Mouse (Mus musculus): ENCODE data around the gene Ext2. TPM values are rescaled to one million over a fixed set of nuclear protein-coding genes. Genes with fewer than 3 reads are reported as not detected.

The Ext2 gene
- polyA plus RNA-seq, 1 experiment from 2014 or later, result 134 TPM

- Histone ChIP-seq H3K27ac (no peak overlapping the region), H3K9me3 (no peaks in the 10 kb centered on the region), H3K36me3 (peaks cover 47% of the 10 kb centered on the region), H3K4me1 (no peaks in the 10 kb centered on the region), H3K4me2 (no peak overlapping the region), H3K9ac (no peak overlapping the region), H3K4me3 (no peak overlapping the region), H3K27me3 (no peaks in the 10 kb centered on the region)
- ATAC-seq (ENCODE audit: borderline replicate concordance, extremely low read depth, low FRiP score, low TSS enrichment), result no peak
- 76% methylated on average over 6 of the region's 6 CpGs for WGBS
Observed at GRCm38 (mm10) chr2:93840109-93840508, 17.7 kb upstream of the Ext2 start.

- Histone ChIP-seq H3K27ac (no peak overlapping the region), H3K4me1 (no peaks in the 10 kb centered on the region), H3K9ac (no peak overlapping the region), H3K27me3 (no peaks in the 10 kb centered on the region), H3K4me3 (no peak overlapping the region), H3K4me2 (no peak overlapping the region), H3K9me3 (no peaks in the 10 kb centered on the region), H3K36me3 (peaks cover 39% of the 10 kb centered on the region)
- no peak for ATAC-seq (ENCODE audit: borderline replicate concordance, extremely low read depth, low FRiP score, low TSS enrichment)
- 81% methylated on average over 4 of the region's 4 CpGs for WGBS
Observed at GRCm38 (mm10) chr2:93838931-93839330, 16.6 kb upstream of the Ext2 start.

- Histone ChIP-seq H3K4me1 (no peaks in the 10 kb centered on the region), H3K27ac (no peak overlapping the region), H3K4me3 (no peak overlapping the region), H3K9me3 (no peaks in the 10 kb centered on the region), H3K36me3 (peaks cover 22% of the 10 kb centered on the region; the same call in 1 of the 2 replicates), H3K9ac (no peak overlapping the region), H3K27me3 (no peaks in the 10 kb centered on the region), H3K4me2 (no peak overlapping the region)
- no peak for ATAC-seq (ENCODE audit: borderline replicate concordance, extremely low read depth, low FRiP score, low TSS enrichment)
- WGBS, result 72% methylated on average over 13 of the region's 13 CpGs
Observed at GRCm38 (mm10) chr2:93836232-93836785, 13.9 kb upstream of the Ext2 start.

DNA sequence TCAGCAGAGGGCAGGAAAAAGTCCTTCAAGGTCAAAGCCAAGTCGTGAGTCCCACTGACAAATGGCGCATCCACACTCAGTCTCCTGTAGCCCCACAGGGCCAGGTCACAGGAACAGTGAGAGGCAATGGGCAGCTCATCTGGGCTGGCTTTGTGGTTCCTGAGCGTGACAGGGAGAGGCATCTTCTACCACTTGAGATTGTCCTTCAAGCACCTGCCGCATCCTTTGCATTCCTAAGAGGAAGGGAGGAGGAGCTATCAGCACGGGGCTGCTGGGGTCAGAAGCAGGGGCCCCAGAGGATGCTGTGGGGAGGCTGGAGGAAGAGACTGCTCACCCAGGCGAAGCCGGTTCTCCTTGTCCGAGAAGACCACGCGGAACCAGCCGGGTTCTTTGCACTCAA is 13.2 kb upstream of the Ext2 start:
- Histone ChIP-seq H3K4me3 (no peak overlapping the region), H3K36me3 (peaks cover 14% of the 10 kb centered on the region; the same call in 1 of the 2 replicates), H3K4me2 (no peak overlapping the region), H3K27ac (no peak overlapping the region), H3K27me3 (no peaks in the 10 kb centered on the region), H3K9ac (no peak overlapping the region), H3K9me3 (no peaks in the 10 kb centered on the region), H3K4me1 (no peaks in the 10 kb centered on the region)
- no peak for ATAC-seq (ENCODE audit: borderline replicate concordance, extremely low read depth, low FRiP score, low TSS enrichment)
- WGBS, result 72% methylated on average over 11 of the region's 11 CpGs

- 15% methylated on average over 8 of the region's 8 CpGs for WGBS
- Histone ChIP-seq H3K4me2 (no peak overlapping the region), H3K27ac (no peak overlapping the region), H3K9me3 (no peaks in the 10 kb centered on the region), H3K4me1 (peaks cover 10% of the 10 kb centered on the region), H3K4me3 (no peak overlapping the region), H3K9ac (no peak overlapping the region), H3K36me3 (no peaks in the 10 kb centered on the region), H3K27me3 (no peaks in the 10 kb centered on the region)
- ATAC-seq (ENCODE audit: borderline replicate concordance, extremely low read depth, low FRiP score, low TSS enrichment), result no peak
Observed at GRCm38 (mm10) chr2:93823519-93823918, 1.2 kb upstream of the Ext2 start.

GRCm38 (mm10) chr2:93817791-93818190 is 4.6 kb downstream of the Ext2 start:
- H3K4me3 ChIP-seq, result no peak overlapping the region
- no peak overlapping the region for H3K9ac ChIP-seq
- 87% methylated on average over 5 of the region's 5 CpGs for WGBS
- ATAC-seq (ENCODE audit: borderline replicate concordance, extremely low read depth, low FRiP score, low TSS enrichment), result no peak
- H3K4me2 ChIP-seq, result no peak overlapping the region
- peaks cover 8% of the 10 kb centered on the region for H3K36me3 ChIP-seq
- no peaks in the 10 kb centered on the region for H3K27me3 ChIP-seq
- no peak overlapping the region for H3K27ac ChIP-seq
- H3K4me1 ChIP-seq, result peaks cover 10% of the 10 kb centered on the region
- H3K9me3 ChIP-seq, result no peaks in the 10 kb centered on the region

- H3K36me3 ChIP-seq, result peaks cover 24% of the 10 kb centered on the region
- 88% methylated on average over 22 of the region's 22 CpGs for WGBS
- no peaks in the 10 kb centered on the region for H3K9me3 ChIP-seq
- no peaks in the 10 kb centered on the region for H3K4me1 ChIP-seq
- no peak for ATAC-seq (ENCODE audit: borderline replicate concordance, extremely low read depth, low FRiP score, low TSS enrichment)
- no peak overlapping the region for H3K4me2 ChIP-seq
- H3K27ac ChIP-seq, result no peak overlapping the region
- no peak overlapping the region for H3K9ac ChIP-seq
- no peaks in the 10 kb centered on the region for H3K27me3 ChIP-seq
- H3K4me3 ChIP-seq, result no peak overlapping the region
Observed at GRCm38 (mm10) chr2:93813343-93813742, 9.0 kb downstream of the Ext2 start.

DNA sequence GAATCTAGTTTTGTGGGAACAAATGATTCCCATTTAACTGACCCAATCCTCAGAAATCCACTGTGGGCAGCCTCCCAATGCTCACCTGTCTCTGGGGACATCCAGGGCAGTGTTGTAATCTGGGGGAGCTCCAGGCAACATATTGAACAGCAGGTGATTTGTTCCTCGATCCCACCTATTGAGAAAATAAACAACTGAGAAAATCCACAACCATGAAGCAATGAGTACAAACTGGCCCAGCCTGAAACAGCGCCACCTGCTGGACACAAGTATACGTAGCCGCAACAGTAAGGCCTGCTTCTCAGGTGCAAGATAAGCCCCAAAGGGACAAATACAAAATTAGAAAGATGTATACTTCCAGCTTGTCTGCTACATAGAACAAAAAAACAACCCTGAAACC is 10.6 kb downstream of the Ext2 start:
- WGBS, result 33% methylated on average over 4 of the region's 4 CpGs
- no peaks in the 10 kb centered on the region for H3K27me3 ChIP-seq
- H3K9ac ChIP-seq, result no peak overlapping the region
- H3K4me2 ChIP-seq, result no peak overlapping the region
- peaks cover 35% of the 10 kb centered on the region for H3K36me3 ChIP-seq
- no peak overlapping the region for H3K27ac ChIP-seq
- H3K4me1 ChIP-seq, result no peaks in the 10 kb centered on the region
- ATAC-seq (ENCODE audit: borderline replicate concordance, extremely low read depth, low FRiP score, low TSS enrichment), result no peak
- no peaks in the 10 kb centered on the region for H3K9me3 ChIP-seq
- no peak overlapping the region for H3K4me3 ChIP-seq

DNA sequence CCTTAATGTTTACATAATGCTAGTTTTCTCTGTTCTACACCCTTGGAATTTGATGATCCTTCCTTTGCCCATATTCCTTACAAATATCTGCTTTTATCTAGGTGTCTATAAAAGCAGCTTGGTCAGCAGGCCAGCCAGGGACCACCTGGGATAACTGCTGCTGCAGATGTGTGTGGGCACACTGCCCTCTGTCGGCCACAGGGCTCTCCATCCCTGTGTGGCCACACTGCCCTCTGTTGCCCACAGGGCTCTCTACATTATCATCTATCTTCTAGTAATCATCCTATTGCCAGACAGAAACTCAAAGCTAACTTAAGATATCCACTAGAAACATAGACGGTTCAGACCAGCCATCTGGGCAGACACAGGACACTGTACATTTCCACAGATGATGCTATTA is 12.4 kb downstream of the Ext2 start:
- Histone ChIP-seq H3K9ac (no peak overlapping the region), H3K36me3 (peaks cover 49% of the 10 kb centered on the region), H3K9me3 (no peaks in the 10 kb centered on the region), H3K4me2 (no peak overlapping the region), H3K27me3 (no peaks in the 10 kb centered on the region), H3K4me1 (no peaks in the 10 kb centered on the region), H3K4me3 (no peak overlapping the region), H3K27ac (no peak overlapping the region)
- ATAC-seq (ENCODE audit: borderline replicate concordance, extremely low read depth, low FRiP score, low TSS enrichment), result no peak; the same call in 1 of the 2 replicates
- WGBS, result 7% methylated on average over 2 of the region's 2 CpGs

DNA sequence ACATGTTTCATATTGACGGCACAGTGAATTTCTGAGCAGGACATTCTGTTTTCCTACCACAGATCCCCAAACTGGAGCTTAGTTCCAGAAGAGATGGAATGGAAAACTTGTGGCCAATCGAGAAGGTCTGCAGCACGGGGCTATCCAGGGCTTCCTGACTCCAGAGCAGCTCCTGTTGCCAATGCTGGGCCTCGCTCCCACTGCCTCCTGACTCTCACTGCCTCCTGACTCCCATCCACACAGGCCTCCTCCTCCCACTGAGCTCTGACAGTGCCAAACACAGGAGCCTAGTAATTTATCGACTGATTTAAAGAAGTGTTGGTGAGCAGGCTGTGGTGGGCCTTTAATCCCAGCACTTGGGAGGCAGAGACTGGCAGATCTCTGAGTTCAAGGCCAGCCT is 14.3 kb downstream of the Ext2 start:
- H3K9me3 ChIP-seq, result no peaks in the 10 kb centered on the region
- peaks cover 49% of the 10 kb centered on the region for H3K36me3 ChIP-seq
- H3K27ac ChIP-seq, result no peak overlapping the region
- no peak overlapping the region for H3K9ac ChIP-seq
- H3K4me1 ChIP-seq, result no peaks in the 10 kb centered on the region
- H3K27me3 ChIP-seq, result no peaks in the 10 kb centered on the region
- ATAC-seq (ENCODE audit: borderline replicate concordance, extremely low read depth, low FRiP score, low TSS enrichment), result no peak
- H3K4me2 ChIP-seq, result no peak overlapping the region
- no peak overlapping the region for H3K4me3 ChIP-seq
- WGBS, result 79% methylated on average over 5 of the region's 5 CpGs

GRCm38 (mm10) chr2:93807440-93807839 is 14.9 kb downstream of the Ext2 start:
- peaks cover 52% of the 10 kb centered on the region for H3K36me3 ChIP-seq
- H3K4me2 ChIP-seq, result no peak overlapping the region
- 72% methylated on average over 8 of the region's 8 CpGs for WGBS

GRCm38 (mm10) chr2:93806487-93807201 is 15.7 kb downstream of the Ext2 start:
- 88% methylated on average over 6 of the region's 6 CpGs for WGBS
- Histone ChIP-seq H3K9me3 (no peaks in the 10 kb centered on the region), H3K4me3 (no peak overlapping the region), H3K4me2 (no peak overlapping the region), H3K36me3 (peaks cover 56% of the 10 kb centered on the region), H3K9ac (no peak overlapping the region), H3K27me3 (no peaks in the 10 kb centered on the region), H3K27ac (no peak overlapping the region), H3K4me1 (no peaks in the 10 kb centered on the region)
- no peak for ATAC-seq (ENCODE audit: borderline replicate concordance, extremely low read depth, low FRiP score, low TSS enrichment)

More at GRCm38 (mm10) chr2:93807440-93807839, 14.9 kb downstream of the Ext2 start:
- Histone ChIP-seq H3K27ac (no peak overlapping the region), H3K4me1 (no peaks in the 10 kb centered on the region), H3K27me3 (no peaks in the 10 kb centered on the region), H3K9me3 (no peaks in the 10 kb centered on the region), H3K9ac (no peak overlapping the region), H3K4me3 (no peak overlapping the region)
- ATAC-seq (ENCODE audit: borderline replicate concordance, extremely low read depth, low FRiP score, low TSS enrichment), result no peak

Measured in lung, embryonic 15.5 days (tissue).